Mouse (Mus musculus) urinary bladder, postnatal 14 days (tissue): ENCODE data around the gene Leng1.

Experiments
- DNase-seq: peaks from one replicate; pipeline ENCODE4 v3.0.0; 2021; ENCODE audit warnings: low spot score

Leng1 gene

DNA sequence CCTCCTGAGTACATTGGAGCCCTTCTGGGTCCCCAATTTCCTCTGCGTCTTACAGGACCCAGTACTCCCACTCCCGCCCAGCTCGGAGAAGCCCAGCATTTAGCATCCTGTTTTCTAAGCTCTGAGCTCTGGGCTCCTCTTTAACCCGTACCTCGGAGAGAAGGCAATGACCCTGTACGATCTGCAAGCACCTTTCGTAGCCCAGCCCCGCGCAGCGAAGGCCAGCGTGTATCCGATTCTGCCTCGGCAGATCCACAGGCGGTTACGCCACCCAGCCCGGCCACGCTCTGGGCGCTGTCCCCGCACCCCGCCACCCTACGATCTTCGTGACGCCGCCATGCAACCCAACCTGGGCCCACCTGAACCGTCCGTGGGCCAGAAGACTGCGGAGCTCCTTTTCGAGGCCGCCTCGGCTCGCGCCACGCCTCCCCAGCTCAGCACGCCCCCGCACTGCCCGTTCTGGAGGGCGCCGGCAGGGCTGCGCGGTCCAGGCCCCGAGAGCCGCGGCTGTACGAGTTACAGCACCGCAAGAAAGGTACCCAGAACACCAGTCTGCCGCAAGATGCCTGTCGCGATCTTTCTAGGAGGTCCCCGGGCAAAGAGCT is 26.8 kb upstream of the Leng1 start, which contains the start of gene Tsen34:
Tsen34 (plus strand) TSS at position 482 of the 605 bp plus-strand sequence.
- DNase-seq, result no peak

DNA sequence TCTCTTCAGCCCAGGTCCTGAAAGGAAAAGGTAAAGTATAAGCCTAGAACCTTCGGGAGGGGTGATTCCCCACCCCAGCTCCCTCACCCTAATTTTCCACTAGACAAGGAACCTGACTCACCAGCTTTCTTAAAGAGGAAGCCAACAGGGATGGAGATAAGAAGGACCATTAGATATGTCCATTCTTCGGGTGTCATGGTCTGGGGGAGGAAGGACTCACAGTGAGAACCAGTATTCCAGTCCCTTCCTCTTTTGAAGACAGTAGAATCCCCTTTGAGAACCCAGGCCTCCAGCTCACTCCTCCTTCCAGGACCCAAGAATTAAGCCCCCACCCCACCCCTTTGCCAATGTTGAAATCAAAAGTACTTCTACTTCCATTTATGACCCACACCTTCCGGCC is 26.3 kb upstream of the Leng1 start:
- no peak for DNase-seq

DNA sequence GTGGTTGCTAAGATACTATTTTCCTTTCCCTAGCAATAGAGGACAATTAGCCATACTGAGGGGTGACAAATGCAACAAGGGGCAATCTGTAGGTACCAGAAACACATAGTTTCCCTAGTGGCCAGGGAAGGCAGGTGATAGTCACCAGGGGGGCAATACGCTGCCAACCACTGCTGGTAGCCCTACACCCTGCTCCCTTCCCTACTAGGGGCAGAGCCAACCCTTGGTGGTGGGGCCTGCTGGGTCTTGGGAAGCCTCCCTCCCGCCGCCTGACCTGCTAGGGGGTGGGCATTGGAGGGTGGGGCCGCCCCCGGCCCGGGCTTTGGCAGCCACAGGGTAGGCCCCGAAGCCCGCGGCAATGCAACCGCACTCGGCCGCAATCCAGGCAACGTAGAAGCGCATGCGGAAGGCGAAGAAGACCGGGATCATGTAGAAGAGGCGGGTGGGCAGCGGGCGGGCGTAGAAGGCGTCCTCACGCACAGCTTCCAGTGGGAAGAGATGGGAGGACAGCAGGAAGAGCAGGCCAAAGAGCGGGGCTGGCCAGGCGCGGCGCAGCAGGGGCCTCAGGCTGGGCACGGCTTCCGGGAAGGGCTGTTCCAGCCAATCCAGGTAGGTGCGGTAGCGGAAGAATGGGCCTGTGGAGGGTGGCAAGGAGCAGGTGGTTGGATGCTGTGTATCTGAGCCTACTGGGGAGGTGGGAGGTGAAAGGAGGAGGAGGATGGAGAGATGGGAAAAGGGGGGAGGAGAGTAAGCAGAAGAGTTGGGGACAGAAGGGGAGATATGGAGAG is 20.0 kb upstream of the Leng1 start:
- no peak for DNase-seq

DNA sequence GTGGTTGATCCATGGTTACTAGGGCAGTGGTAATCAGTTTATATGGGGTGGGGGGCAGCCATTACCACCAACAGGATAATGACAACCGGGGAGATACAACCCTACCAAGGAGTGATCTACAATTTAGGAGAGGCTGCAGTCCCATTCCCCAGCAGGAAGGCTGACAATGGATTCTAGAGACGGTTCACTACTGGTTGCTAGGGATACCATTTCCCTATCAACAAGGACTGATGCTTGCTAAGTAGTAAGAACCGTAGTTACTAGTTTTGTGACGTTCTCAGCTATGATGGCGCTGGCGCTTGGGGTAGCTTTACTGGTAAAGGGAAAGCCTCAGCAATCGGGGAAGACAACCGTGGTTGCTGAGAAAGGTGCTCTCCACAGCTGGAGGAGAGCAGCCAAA is 19.1 kb upstream of the Leng1 start:
- no peak for DNase-seq

DNA sequence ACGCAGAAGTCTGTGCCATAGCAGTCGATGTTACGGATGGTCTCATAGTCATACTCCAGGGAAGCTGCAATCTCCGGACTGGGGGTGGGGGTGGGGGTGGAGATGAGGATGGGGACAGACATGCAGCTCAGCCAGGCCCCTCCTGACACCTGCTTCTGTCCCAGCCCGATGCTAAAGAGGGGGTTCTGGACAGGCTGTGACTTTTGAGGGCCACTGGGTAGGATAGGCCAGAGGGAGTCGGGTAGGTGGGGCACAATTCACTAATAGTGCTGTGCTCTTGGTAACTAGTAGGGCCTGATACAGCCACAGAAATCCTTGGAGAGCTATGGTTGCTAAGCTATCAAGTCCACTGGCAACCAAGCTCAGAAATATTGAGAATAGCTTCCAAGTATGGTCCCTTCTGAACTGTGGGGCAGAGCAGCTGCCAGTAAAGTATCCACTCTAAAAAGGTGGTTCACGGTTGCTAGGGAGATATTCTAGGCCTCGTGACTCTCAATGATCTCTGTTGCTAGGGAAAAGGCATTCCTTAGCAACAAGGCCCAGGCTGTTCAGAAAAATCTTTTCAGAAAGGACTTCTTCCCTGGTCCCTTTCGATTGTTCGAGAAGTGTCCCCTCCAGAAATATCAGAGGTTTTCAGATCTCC is 18.4 kb upstream of the Leng1 start:
- DNase-seq, result no peak

DNA sequence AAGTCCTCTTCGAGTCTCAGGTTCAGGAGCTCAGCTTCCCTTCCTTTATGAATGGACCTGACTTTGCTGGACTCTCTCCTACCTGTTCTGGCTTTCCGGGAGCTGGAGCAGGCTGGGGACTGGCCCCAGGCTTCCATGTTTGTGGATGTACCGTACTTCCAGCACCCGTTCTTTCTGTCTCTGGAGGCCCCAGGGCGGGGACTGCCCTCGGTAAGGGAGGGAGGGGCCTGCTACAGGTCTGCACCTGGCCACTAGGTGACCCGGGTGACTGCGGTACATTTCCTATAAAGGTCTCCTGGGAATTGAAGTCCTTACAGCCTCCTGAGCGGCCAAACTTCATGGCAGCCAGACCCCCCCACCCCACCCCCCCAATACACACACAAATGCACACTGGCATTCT is 11.7 kb upstream of the Leng1 start, which contains the start of gene Tmc4:
Tmc4 (minus strand) TSS at position 212 of the 400 bp plus-strand sequence.
- DNase-seq, result peak; percentile 75

DNA sequence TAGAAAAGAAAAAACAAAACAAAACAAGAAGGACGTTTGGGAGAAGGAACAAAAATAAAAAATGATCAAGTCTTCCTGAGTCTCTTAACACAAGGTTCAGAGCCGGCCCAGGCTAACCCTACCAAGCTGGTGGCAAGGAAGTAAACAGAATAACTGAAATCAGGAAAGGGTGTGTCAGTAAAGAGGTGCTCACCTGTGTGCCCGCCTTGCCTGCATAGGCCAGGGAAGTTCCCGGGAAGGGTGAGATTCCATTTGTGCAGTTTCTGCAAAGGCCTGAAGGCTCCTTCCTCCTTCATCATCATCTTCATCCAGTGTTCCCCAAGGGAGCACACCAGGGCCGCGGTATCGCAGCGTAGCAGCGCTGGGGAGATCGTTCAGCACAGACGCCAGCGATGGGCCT is 10.7 kb upstream of the Leng1 start:
- DNase-seq, result no peak

DNA sequence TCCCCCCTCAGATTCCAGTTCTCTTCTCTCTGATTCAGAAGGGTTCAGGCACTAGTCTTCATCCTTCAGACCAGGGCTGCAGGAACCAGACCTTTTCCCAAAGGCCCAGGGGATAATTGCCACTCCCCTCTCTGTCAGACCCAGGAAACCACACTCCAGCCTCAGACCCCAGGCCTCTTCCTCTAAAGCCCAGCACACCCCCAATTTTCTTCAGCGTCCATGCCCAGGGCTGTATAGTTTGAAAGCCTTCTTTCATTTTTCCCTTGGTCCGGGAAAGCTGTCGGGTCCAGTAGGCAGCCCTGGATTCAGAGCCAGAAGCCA is 9.5 kb upstream of the Leng1 start:
- DNase-seq, result no peak

DNA sequence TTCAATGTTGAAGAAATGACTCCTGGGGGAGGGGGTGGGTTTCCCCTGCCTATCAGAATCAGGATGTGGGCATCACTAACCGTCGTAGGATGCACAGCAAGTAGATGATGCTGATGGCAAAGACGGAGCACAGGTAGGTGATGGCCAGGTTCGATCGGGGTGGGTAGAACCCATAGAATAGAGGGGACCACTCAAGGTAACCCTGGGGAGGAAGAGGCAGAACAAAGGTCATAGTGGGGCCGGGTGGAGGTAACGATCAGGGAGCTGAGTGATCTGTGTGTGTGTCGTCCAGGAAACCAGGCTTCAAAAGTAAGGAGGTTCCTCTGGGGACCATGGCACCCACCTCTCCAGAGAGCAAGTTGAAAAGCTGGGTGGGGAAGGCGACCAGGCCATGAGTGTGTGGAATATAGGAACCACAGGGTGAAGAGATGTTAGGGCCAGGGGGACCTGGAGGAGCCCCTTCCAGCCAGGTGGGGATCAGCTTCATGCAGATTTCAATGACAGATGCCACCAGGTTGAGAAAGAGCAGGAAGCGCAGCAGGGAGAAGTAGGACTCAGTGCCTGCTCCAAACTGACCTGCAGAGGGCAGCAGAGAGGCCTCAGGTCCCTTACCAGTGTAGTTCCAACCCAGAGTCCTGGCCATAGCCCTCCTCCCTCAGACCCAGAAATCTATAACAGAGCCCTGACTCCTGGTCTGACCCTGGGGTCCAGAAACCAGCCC is 9.0 kb upstream of the Leng1 start:
- peak; percentile 91 for DNase-seq

DNA sequence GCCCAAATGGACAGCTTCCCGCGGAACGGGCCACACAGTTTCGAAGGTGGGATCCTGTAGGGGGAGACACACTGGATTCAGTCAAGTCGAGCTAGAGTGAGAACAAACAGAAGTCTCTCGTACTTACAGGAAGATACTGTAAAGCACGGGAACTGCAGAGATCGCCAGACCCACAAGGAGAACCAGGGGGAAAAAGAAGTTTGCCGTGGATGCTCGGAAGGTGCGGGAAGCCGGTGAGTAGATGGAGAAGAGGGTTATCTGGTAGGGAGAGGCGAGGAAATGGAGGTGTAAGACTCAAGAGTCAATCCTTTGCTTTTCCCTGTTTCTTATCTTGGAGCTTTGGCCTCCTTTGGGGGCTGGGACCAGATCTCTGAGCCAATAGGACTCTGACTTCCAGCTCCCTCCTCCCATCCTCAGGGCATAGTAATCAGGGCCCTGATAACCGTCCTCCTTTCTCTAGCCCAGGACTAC is 1.3 kb upstream of the Leng1 start:
- no peak for DNase-seq

DNA sequence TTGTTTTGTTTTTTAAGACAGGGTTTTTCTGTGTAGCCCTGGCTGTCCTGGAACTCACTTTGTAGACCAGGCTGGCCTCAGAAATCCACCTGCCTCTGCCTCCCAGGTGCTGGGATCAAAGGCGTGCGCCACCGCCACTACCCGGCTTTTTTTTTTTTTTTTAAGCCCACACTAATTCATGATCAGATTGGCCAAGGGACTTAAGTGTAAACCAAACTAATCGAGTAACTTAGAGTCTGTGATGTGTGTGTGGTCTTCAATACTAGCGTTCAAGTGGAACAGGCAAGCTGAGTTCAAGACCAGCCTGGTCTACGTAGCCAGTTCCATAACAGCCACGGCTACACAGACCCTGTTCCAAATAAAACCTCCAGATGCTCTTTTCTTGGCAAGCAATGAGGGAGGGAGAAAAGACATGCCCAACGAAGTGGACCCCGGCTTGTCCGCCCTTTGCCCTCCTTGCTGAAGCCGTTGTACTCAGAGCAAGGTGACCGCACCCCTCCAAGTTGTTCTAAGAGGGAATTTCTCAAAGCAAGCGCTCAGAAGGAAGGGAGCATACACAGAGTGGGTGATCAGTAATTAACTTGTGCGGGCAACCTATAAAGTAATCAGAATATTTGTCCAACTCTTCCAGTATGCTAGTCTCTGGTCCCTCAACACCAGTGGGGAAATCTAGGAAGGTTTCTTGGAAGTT is 971 bp downstream of the Leng1 start:
- DNase-seq, result no peak

DNA sequence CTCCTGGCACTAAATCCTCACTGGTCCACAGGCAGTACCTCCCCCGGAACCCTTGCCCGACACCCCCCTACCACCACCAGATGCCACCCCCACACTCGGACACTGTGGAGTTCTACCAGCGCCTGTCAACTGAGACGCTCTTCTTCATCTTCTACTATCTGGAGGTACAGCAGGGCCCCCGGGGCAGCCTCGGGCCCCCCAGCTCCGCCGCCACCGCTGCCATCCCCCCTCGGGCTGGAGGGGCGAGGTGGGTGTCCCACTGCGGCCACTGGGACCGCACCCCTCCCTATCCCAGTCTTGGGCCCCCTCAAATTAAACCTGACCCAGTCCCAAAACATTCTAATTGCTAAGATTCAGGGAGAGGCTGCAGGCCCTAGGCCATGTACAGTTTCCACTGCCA is 7.1 kb downstream of the Leng1 start:
- DNase-seq, result no peak

DNA sequence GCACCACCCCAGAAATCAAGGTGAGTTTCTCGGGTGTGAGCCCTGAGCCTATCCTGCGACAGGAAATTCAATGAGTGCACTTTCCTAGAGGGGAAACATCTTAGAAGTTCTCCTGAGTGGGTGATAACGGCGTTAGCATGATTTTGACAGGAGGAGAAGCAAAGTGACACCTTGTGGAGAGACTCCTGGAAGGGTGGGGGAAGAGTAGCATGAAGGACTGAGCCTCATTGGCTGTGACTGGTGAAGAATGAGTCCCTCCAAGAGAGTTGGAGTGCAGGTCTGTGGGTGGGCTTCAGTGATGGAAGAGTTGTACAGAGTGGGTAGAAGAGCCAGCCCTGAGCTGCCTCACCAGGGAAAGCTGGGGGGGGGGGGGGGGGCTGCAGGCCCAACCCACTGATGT is 8.7 kb downstream of the Leng1 start:
- no peak for DNase-seq

DNA sequence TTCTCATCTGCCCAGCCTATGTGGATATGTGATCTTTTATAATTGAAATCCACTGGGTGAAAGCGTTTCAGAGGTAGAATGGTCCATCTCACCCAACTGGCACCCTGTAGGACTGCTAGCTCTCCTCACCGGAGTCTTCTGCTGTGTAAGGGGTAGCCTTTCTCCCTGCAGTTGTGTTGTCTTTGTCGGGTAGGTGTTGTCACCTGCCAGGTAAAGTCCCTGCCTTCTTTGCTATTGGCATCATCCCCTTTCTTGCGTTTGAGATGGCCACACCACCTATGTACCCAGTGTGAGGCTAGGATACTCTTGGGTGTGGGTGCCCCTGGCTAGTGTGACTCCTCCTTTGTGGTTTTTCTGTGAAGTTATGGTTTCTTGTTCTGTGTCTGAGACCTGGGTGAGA is 19.0 kb downstream of the Leng1 start:
- DNase-seq, result no peak

DNA sequence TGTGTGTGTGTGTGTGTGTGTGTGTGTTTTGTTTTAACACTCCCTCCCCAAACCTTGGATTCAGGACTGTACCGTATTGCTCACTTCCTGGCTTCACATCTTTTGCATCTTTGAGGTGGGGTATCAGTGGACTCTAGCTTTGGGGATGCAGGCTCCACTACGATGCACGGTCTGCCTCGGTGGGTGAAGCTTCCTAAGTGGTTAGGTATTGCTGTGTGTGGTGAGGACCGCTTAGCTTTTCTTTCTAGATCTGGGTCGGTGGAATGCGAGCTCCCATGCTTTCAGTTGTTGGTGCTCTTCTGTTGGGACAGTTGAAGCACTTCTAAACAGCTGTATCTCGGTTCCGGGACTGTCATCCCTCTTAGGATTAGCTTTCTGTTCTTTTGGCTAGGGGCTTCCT is 19.5 kb downstream of the Leng1 start:
- DNase-seq, result no peak

DNA sequence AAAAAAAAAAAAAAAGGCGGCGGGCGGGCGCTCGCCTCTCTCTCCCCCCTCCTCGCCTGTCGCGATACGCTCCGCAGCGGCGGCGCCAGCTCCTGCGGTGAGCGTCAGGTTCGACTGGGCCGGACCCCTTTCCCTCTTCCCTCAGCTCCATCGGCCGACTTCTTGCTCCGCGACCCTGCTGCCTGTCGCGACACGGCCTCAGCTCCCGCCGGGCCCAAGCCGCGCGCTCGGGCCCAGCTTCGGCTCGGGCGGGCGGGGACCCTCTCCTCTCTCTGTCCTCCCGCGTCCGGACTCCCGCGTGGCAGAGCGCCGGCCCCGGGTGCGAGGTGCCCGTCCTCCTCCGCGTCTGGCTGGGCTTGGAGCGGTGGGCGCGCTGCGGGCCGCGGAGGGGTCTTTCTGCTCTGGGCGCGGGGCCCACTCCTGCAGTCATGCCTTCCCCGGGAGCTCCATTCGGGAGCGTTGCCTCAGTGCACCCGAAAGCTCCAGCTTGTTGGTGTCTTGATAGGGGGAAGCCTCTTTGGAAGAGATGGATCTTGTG is 20.1 kb downstream of the Leng1 start:
- DNase-seq, result no peak

DNA sequence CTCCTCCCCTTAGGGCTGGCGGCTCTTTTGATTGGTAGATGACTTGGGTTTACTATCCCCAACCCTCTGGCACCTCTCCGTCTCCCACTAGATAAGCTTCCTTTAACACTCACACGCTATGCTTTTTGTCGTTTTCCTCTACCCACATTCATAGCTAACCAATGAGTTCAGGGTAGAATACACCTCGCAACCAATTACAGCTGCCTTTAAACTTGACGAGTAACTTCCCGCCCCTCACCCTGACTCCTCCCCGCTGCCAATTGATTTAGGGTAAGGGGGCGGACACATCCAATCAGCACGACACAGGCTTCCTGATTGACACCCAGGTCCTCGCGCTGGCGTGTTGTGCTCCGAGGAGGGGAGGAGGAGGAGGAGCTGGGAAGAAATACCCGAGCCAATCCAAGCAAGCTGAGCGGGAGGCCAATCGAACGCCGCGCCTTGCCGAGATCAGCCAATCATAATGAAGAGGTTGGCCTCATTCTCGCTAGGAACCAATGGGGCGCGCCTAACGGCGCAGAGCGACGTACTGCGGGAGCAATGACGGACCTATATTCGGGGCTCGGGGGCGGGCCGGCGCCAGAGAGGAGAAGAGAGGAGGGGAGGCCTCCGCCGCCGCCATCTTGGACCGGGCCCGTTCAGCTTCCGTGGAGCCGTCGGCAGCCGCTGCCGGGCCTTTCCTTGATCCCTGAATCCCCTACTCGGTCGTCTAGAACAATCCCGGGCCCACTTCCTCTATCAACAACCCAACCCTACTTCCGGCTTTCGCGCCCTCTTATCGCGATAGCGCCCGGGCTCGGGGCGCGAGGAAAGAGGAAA is 20.8 kb downstream of the Leng1 start, which contains the start of gene Cnot3:
Cnot3 (plus strand) TSS at position 597 of the 816 bp plus-strand sequence.
- DNase-seq, result peak; percentile 97

DNA sequence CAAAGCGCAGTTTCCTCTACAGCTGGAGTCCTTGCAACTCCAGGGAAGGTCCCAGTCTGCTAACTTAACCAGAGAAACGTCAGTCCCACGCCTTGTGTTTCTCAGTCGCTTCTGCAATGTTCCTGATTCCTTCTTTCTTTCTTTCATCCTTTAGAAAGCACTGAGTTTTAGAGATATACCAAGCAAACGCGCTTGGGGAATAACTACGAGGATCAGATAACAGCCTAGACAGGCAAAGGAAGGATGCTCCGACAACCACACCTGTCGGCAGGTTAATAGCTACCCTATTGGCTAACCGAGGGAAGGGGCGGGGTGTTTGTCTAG is 21.3 kb downstream of the Leng1 start:
- DNase-seq, result peak; percentile 92

DNA sequence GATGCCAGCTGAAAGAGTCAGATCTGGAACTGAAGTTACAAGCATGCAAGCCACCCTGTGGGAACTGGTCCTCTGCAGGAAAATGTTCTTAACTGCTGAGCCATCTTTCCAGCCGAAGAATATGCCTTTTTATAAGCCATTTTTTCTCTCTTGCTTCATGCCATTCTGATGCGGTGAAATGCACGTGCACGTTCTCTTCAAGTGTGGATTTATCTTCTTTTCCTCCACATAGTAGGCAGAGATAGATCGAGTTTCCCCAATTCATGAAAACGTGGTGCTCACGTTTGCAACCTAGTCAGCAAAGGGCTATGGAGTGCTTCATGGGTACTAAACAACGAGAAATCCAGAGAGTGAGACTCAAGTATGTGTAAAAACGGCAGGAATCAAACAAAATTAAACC is 21.8 kb downstream of the Leng1 start:
- no peak for DNase-seq

DNA sequence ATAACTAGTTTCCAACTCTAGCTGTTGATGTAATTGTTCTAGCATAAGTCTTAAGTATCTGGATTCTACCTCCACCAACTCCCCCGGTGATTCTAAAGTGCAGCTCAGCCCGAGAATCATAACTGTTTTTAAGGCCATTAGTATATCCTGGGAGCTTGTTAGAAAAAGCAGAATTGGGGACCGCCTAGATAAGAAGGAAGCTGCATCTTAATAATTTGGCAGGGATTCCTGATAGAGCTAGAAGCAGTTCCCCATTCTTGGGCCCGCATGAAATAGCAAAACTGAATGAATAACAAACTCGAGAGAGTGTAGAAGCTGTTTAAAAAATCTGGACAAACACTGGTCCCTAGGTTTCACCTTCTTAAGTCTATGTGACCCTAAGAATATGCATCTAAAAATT is 22.2 kb downstream of the Leng1 start:
- DNase-seq, result no peak

DNA sequence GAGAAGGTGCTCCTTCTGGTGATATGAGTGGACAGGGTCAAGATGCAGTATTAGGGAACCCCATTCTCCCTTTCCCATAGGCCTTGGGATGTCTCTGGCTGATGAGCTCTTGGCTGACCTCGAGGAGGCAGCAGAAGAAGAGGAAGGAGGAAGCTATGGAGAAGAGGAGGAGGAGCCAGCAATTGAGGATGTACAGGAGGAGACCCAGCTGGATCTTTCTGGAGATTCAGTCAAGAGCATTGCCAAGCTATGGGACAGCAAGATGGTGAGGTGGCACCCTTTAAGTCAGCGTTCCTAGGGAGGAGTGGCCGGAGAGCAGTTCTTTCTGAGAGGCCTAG is 35.2 kb downstream of the Leng1 start:
- DNase-seq, result no peak
